Mouse (Mus musculus): ENCODE measurements at regions not wholly inside any gene's neighbourhood (a gene's known extent, or its start where the extent isn't known, plus 50 kb on each side); places are given as distances from the start of the nearest gene placed in this dataset.

- TF ChIP-seq CTCF (IDR thresholded peaks at IDR 0.05) (no peak), EP300 (IDR thresholded peaks at IDR 0.05; ENCODE audit: insufficient read depth, low read depth, low read length) (no peak), POLR2A (IDR thresholded peaks at IDR 0.05; ENCODE audit: insufficient read depth, low read depth, low read length) (no peak)
Observed at GRCm38 (mm10) chr7:68975580-68975894, 226.5 kb upstream of the Arrdc4 start.

Measured in heart, adult 2 months (tissue).